Mouse (Mus musculus) G1E (cell line): ENCODE measurements around the gene Arl9. TPM values are rescaled to one million over a fixed set of nuclear protein-coding genes. Genes with fewer than 3 reads are reported as not detected.

Source experiments
- ATAC-seq: 2 replicates; pipeline ENCODE4 v1.8.0; 2016; ENCODE audit warnings: mild to moderate bottlenecking; ENCODE audit not compliant: insufficient number of reproducible peaks, poor library complexity, low FRiP score, severe bottlenecking; ENCODE audit errors: extremely low read depth
- DNase-seq: peaks from one replicate; pipeline ENCODE4 v3.0.0; 2012; ENCODE audit warnings: low spot score
- H3K27me3 ChIP-seq: 2 replicates; pipeline ENCODE4 v1.6.1; 2012; ENCODE audit warnings: mild to moderate bottlenecking, low read length, inconsistent platforms; ENCODE audit not compliant: insufficient read depth
- H3K36me3 ChIP-seq: replicated peaks from 2 replicates; pipeline ENCODE3; 2012; ENCODE audit warnings: mild to moderate bottlenecking, inconsistent platforms
- H3K4me1 ChIP-seq: 2 replicates; pipeline ENCODE4 v1.6.1; 2012; ENCODE audit warnings: low read depth, low read length, inconsistent platforms, mixed read lengths; ENCODE audit not compliant: insufficient read depth
- H3K4me3 ChIP-seq: 2 replicates; pipeline ENCODE4 v1.5.1; 2012; ENCODE audit warnings: low read depth, mild to moderate bottlenecking, inconsistent platforms, low read length, moderate library complexity, mixed read lengths
- H3K9me3 ChIP-seq: replicated peaks from 2 replicates; pipeline ENCODE4 v1.6.1; 2012; ENCODE audit warnings: inconsistent platforms
- CTCF ChIP-seq: IDR thresholded peaks from 2 replicates; pipeline ENCODE4 v1.5.1; 2012; ENCODE audit warnings: low read depth, low read length, inconsistent platforms, mixed read lengths
- GATA1 ChIP-seq: IDR thresholded peaks from 2 replicates; pipeline ENCODE4 v1.6.1; 2012; ENCODE audit warnings: borderline replicate concordance, low read length, inconsistent platforms, mixed read lengths
- GATA2 ChIP-seq: IDR thresholded peaks from 2 replicates; pipeline ENCODE4 v1.6.1; 2012; ENCODE audit warnings: low read depth, low read length, inconsistent platforms, borderline replicate concordance
- POLR2AphosphoS5 ChIP-seq: IDR thresholded peaks from 2 replicates; pipeline ENCODE4 v1.6.1; 2012; ENCODE audit warnings: low read depth, low read length, inconsistent platforms; ENCODE audit not compliant: insufficient replicate concordance
- TAL1 ChIP-seq: conservative IDR thresholded peaks from 2 replicates; pipeline ENCODE4 v1.6.1; 2012; ENCODE audit warnings: low read depth, low read length, inconsistent platforms, mixed read lengths
- polyA plus RNA-seq: library from polyadenylated mRNA; stranded (reverse); fragments of >175 nt; gene quantifications from 2 replicates; pipeline ENCODE4 v1.2.3, GENCODE M21; 2012
- total RNA-seq, 2 experiments: library from RNA; stranded (forward) in 1 of 2; stranded (reverse) in 1 of 2; fragments of 200-1000 nt in 1 of 2; fragments of >200 nt in 1 of 2; fragmentation: Nextera tagmentation in 1 of 2; gene quantifications; 2 replicates each; pipeline ENCODE4 v1.2.3; 2014 to 2017

Gene Arl9
- 2.3 TPM in 1 of 2 replicates, not detected in the other for total RNA-seq (2014; fragmentation: Nextera tagmentation)
- total RNA-seq (2017) = 0.81 TPM in 1 of 2 replicates, not detected in the other
- not detected in 2 replicates for polyA plus RNA-seq

DNA sequence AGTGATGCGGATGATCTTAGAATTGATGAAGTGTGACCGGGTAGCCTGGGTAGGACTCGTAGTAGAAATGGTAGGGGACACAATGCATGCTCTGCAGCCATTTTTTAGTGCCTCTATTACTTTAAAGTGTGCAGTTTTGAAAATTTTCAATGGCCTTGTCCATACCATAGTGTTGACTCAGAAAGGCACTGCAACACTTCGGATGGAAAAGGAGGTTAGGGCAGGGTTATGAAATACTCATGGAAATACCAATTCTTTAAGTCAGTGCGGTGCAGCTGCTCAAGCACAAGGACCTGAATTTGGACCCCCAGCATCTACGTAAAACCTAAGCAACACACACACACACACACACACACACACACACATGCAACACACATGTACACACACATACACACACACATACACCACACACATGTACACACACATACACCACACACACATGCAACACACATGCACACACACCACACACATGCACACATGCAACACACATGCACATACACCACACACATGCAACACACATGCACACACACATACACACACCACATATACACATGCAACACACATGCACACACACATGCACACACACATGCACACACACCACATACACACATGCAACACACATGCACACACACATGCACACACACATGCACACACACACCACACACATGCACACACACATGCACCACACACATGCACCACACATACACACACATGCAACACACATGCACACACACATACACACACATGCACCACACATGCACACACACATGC, at the start of gene Arl9:
Gene Arl9, plus strand, starts transcription at position 5 of the 771 bp plus-strand sequence.
- Histone ChIP-seq H3K9me3 (no peaks in the 10 kb centered on the region; the same call in 1 of the 2 replicates), H3K27me3 (no peaks in the 10 kb centered on the region), H3K4me3 (peak within 1 kb of the TSS; percentile 27; the same call in 1 of the 2 replicates), H3K4me1 (no peaks in the 10 kb centered on the region), H3K36me3 (peaks cover 23% of the 10 kb centered on the region)
- ATAC-seq (no peak), DNase-seq (no peak)
- no peak for TF ChIP-seq TAL1
- TF ChIP-seq POLR2AphosphoS5 = peak; percentile 79; the same call in 1 of the 2 replicates
- no peak for TF ChIP-seq GATA2

GRCm38 (mm10) chr5:76954271-76954900, 49.5 kb upstream of the Arl9 start:
- Histone ChIP-seq H3K4me1 (peaks cover 52% of the 10 kb centered on the region), H3K4me3 (no peak overlapping the region; the same call in 1 of the 2 replicates), H3K9me3 (no peaks in the 10 kb centered on the region), H3K36me3 (peaks cover 55% of the 10 kb centered on the region), H3K27me3 (no peaks in the 10 kb centered on the region)
- no peak for ATAC-seq
- no peak for DNase-seq
- TF ChIP-seq CTCF = no peak
- no peak for TF ChIP-seq TAL1
- no peak for TF ChIP-seq GATA1
- no peak for TF ChIP-seq POLR2AphosphoS5

DNA sequence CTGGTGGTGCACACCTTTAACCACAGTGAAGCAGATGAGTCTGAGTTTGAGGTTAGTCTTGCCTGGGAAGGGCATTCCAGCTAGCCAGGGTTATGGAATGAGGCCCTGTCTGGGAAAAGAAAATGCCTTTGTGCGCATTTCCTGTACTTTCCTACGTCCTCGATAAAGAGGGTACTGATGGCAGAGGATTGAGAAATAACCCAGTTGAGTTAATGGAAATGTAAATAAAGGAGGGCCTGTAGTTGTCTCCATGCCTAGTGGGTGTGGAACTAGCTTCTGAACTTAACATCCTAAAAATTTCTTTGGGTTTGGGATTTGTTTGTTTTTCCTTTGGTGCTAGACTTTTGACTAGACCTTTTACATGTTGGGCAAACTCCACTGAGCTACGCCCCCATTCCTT, 48.4 kb upstream of the Arl9 start:
- no peak for TF ChIP-seq GATA1
- TF ChIP-seq CTCF = no peak
- TF ChIP-seq POLR2AphosphoS5 = no peak
- TF ChIP-seq TAL1 = no peak
- TF ChIP-seq GATA2 = no peak
- H3K36me3 ChIP-seq = peaks cover 65% of the 10 kb centered on the region
- H3K9me3 ChIP-seq = no peaks in the 10 kb centered on the region
- H3K4me1 ChIP-seq = peaks cover 51% of the 10 kb centered on the region
- DNase-seq (no peak), ATAC-seq (no peak)
- H3K4me3 ChIP-seq = no peak overlapping the region; the same call in 1 of the 2 replicates
- no peaks in the 10 kb centered on the region for H3K27me3 ChIP-seq

DNA sequence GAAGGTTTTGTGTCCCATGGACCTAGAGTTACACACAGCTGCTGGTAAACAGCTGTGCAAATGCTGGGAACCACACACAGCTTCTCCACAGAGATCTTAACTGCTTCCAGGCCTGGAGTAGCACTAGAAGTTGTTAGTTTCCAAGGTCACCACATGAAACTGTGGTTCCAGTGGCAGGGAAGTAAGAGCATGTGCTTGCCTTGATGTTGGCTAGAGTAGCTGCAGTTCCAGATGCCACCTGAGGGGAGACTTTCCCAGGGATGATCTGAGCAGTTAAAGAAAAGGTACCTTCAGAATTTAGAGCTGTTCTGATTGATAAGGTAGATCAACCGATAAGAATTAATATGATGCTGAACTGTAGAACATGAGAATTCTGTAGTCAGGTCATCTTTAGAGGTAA, 45.9 kb upstream of the Arl9 start:
- H3K36me3 ChIP-seq = peaks cover 89% of the 10 kb centered on the region
- H3K27me3 ChIP-seq = no peaks in the 10 kb centered on the region
- no peak for ATAC-seq
- no peaks in the 10 kb centered on the region for H3K9me3 ChIP-seq
- no peak overlapping the region for H3K4me3 ChIP-seq
- no peak for DNase-seq
- TF ChIP-seq POLR2AphosphoS5 (no peak), GATA2 (no peak), GATA1 (no peak), CTCF (peak; percentile 11; the same call in 1 of the 2 replicates)
- peaks cover 44% of the 10 kb centered on the region for H3K4me1 ChIP-seq

- peaks cover 96% of the 10 kb centered on the region for H3K36me3 ChIP-seq
- TF ChIP-seq CTCF (no peak), GATA2 (no peak), GATA1 (no peak), POLR2AphosphoS5 (no peak), TAL1 (no peak)
- H3K4me1 ChIP-seq = peaks cover 32% of the 10 kb centered on the region
- ATAC-seq = no peak
- DNase-seq = no peak
- H3K9me3 ChIP-seq = no peaks in the 10 kb centered on the region
- H3K4me3 ChIP-seq = no peak overlapping the region
- no peaks in the 10 kb centered on the region for H3K27me3 ChIP-seq
These were observed 44.3 kb upstream of the Arl9 start for GRCm38 (mm10) chr5:76959587-76959986.

GRCm38 (mm10) chr5:76962545-76962944, 41.3 kb upstream of the Arl9 start:
- Histone ChIP-seq H3K36me3 (peaks cover 91% of the 10 kb centered on the region), H3K27me3 (no peaks in the 10 kb centered on the region), H3K4me1 (peaks cover 13% of the 10 kb centered on the region), H3K9me3 (no peaks in the 10 kb centered on the region), H3K4me3 (no peak overlapping the region)
- DNase-seq (no peak), ATAC-seq (no peak)
- TF ChIP-seq TAL1 = no peak

DNA sequence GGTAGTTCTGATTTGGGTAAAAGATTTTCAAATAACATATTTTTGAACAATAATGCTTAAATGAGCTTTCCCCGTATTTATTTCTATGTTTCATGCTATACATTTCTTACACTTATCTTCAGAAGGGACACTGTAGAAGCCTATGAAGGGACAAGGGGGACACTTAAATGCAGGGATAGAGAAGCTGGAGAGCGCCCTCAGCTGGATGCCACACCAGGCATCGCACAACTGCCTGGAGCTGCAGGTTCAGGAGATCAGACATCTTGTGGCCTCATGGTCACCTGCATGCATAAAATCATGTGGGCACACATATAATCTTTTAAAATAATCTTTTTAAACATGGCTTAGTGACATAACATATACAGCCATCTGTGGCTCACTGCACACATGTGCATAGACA, 39.2 kb upstream of the Arl9 start:
- Histone ChIP-seq H3K4me3 (no peak overlapping the region), H3K27me3 (no peaks in the 10 kb centered on the region), H3K36me3 (peaks cover 92% of the 10 kb centered on the region), H3K9me3 (no peaks in the 10 kb centered on the region), H3K4me1 (peaks cover 6% of the 10 kb centered on the region)
- no peak for DNase-seq
- ATAC-seq = no peak
- no peak for TF ChIP-seq TAL1
- TF ChIP-seq CTCF = no peak
- TF ChIP-seq GATA2 = no peak
- TF ChIP-seq POLR2AphosphoS5 = no peak
- TF ChIP-seq GATA1 = no peak
